Mouse (Mus musculus) CH12.LX (cell line): ENCODE results near the gene Smcr8. TPM values are rescaled to one million over a fixed set of nuclear protein-coding genes. Genes with fewer than 3 reads are reported as not detected.
A peak's percentile ranks its signal among the peaks of the same experiment; 100 is the strongest.

Experiments
- DNase-seq: peaks from one replicate; pipeline ENCODE4 v3.0.0-alpha.2; 2013; ENCODE audit errors: extremely low read depth
- H3K27ac ChIP-seq: 2 replicates; pipeline ENCODE4 v1.5.1; 2012; ENCODE audit warnings: low read depth, mild to moderate bottlenecking, control low read depth, moderate library complexity; ENCODE audit not compliant: insufficient read depth
- H3K27me3 ChIP-seq: replicated peaks from 2 replicates; pipeline ENCODE3; 2012; ENCODE audit warnings: inconsistent platforms
- H3K36me3 ChIP-seq, 2 experiments: replicated peaks in 1 of 2; 2 replicates each; pipeline versions ENCODE3 to v1.6.1; 2012; ENCODE audit warnings: inconsistent platforms in 1 of 2, low read length in 1 of 2, mild to moderate bottlenecking in 1 of 2, mixed read lengths in 1 of 2, moderate library complexity in 1 of 2; ENCODE audit not compliant: control insufficient read depth in 1 of 2, insufficient read depth in 1 of 2
- H3K4me1 ChIP-seq, 2 experiments: 2 replicates each; pipeline ENCODE4 v1.6.1; 2012; ENCODE audit warnings: inconsistent platforms in 1 of 2, moderate library complexity in 1 of 2; ENCODE audit not compliant: insufficient read depth in 2 of 2, control insufficient read depth in 1 of 2
- H3K4me2 ChIP-seq: 2 replicates; pipeline ENCODE4 v1.6.1; 2012; ENCODE audit warnings: low read depth, mild to moderate bottlenecking, control low read depth; ENCODE audit not compliant: poor library complexity, insufficient read depth, severe bottlenecking
- H3K4me3 ChIP-seq, 3 experiments: fragments of 150-350 bp in 1 of 3; sonication (generic) in 1 of 3; replicated peaks in 1 of 3; 2 replicates each; pipeline versions ENCODE3 to v1.5.1; 2011 to 2012; ENCODE audit warnings: low read depth in 2 of 3, low read length in 2 of 3, mild to moderate bottlenecking in 2 of 3, moderate library complexity in 2 of 3, control low read depth in 1 of 3, improper control_type of control experiment in 1 of 3, inconsistent platforms in 1 of 3, mixed read lengths in 1 of 3; ENCODE audit not compliant: poor library complexity in 1 of 3
- H3K79me2 ChIP-seq: replicated peaks from 2 replicates; pipeline ENCODE4 v1.6.1; 2012; ENCODE audit warnings: mild to moderate bottlenecking, moderate library complexity; ENCODE audit not compliant: control insufficient read depth, poor library complexity, insufficient read depth, severe bottlenecking; ENCODE audit errors: extremely low read depth
- H3K9ac ChIP-seq: 2 replicates; pipeline ENCODE4 v1.6.1; 2012; ENCODE audit warnings: low read depth, mild to moderate bottlenecking, control low read depth, moderate library complexity; ENCODE audit not compliant: insufficient read depth
- H3K9me3 ChIP-seq: replicated peaks from 2 replicates; pipeline ENCODE3; 2012; ENCODE audit warnings: low read length, inconsistent platforms, mixed read lengths
- BHLHE40 ChIP-seq: IDR thresholded peaks from 2 replicates; pipeline ENCODE4 v1.6.1; 2011; ENCODE audit warnings: mild to moderate bottlenecking, low read depth, low read length, improper control_type of control experiment
- CHD1 ChIP-seq: IDR thresholded peaks from 2 replicates; pipeline ENCODE4 v1.6.1; 2012; ENCODE audit warnings: low read depth, low read length, improper control_type of control experiment, inconsistent platforms
- CHD2 ChIP-seq: IDR thresholded peaks from 2 replicates; pipeline ENCODE4 v1.6.1; 2011; ENCODE audit warnings: low read length, improper control_type of control experiment
- E2F4 ChIP-seq: IDR thresholded peaks from 2 replicates; pipeline ENCODE4 v1.6.1; 2011; ENCODE audit warnings: low read depth, low read length, improper control_type of control experiment; ENCODE audit not compliant: insufficient replicate concordance
- ELF1 ChIP-seq: IDR thresholded peaks from 2 replicates; pipeline ENCODE4 v1.6.1; 2014; ENCODE audit warnings: low read depth, mild to moderate bottlenecking, inconsistent platforms, low read length, improper control_type of control experiment
- EP300 ChIP-seq: IDR thresholded peaks from 2 replicates; pipeline ENCODE4 v1.6.1; 2011; ENCODE audit warnings: low read length, improper control_type of control experiment
- ETS1 ChIP-seq: conservative IDR thresholded peaks from 2 replicates; pipeline ENCODE4 v1.6.1; 2012; ENCODE audit warnings: low read depth, mild to moderate bottlenecking, inconsistent platforms, low read length, improper control_type of control experiment, moderate library complexity
- GABPA ChIP-seq: IDR thresholded peaks from 2 replicates; pipeline ENCODE4 v1.6.1; 2012; ENCODE audit warnings: low read depth, low read length, improper control_type of control experiment, inconsistent platforms; ENCODE audit not compliant: insufficient replicate concordance
- HCFC1 ChIP-seq: IDR thresholded peaks from 2 replicates; pipeline ENCODE4 v1.6.1; 2012; ENCODE audit warnings: low read depth, mild to moderate bottlenecking, inconsistent platforms, low read length, improper control_type of control experiment
- JUN ChIP-seq: IDR thresholded peaks from 2 replicates; pipeline ENCODE4 v1.6.1; 2011; ENCODE audit warnings: low read depth, mild to moderate bottlenecking, low read length, improper control_type of control experiment, moderate library complexity; ENCODE audit not compliant: insufficient read depth
- JUND ChIP-seq: conservative IDR thresholded peaks from 2 replicates; pipeline ENCODE4 v1.6.1; 2011; ENCODE audit warnings: low read depth, low read length, improper control_type of control experiment
- KAT2A ChIP-seq: IDR thresholded peaks from 2 replicates; pipeline ENCODE4 v1.6.1; 2012; ENCODE audit warnings: low read length, improper control_type of control experiment, inconsistent platforms; ENCODE audit not compliant: insufficient replicate concordance
- MAX ChIP-seq: IDR thresholded peaks from 2 replicates; pipeline ENCODE4 v1.6.1; 2011; ENCODE audit warnings: low read length, improper control_type of control experiment
- MAZ ChIP-seq: IDR thresholded peaks from 2 replicates; pipeline ENCODE4 v1.6.1; 2012; ENCODE audit warnings: low read depth, mild to moderate bottlenecking, inconsistent platforms, low read length, improper control_type of control experiment, moderate library complexity
- MEF2A ChIP-seq: IDR thresholded peaks from 2 replicates; pipeline ENCODE4 v1.6.1; 2014; ENCODE audit warnings: low read depth, mild to moderate bottlenecking, inconsistent platforms, low read length, improper control_type of control experiment, borderline replicate concordance
- MXI1 ChIP-seq: IDR thresholded peaks from 2 replicates; pipeline ENCODE4 v1.6.1; 2011; ENCODE audit warnings: mild to moderate bottlenecking, low read depth, low read length, improper control_type of control experiment
- MYC ChIP-seq: IDR thresholded peaks from 2 replicates; pipeline ENCODE4 v1.6.1; 2011; ENCODE audit warnings: low read depth, mild to moderate bottlenecking, improper control_type of control experiment, low read length
- NELFE ChIP-seq: IDR thresholded peaks from 2 replicates; pipeline ENCODE4 v1.6.1; 2011; ENCODE audit warnings: low read depth, low read length, improper control_type of control experiment
- NRF1 ChIP-seq: IDR thresholded peaks from 2 replicates; pipeline ENCODE4 v1.6.1; 2014; ENCODE audit warnings: low read depth, mild to moderate bottlenecking, inconsistent platforms, low read length, improper control_type of control experiment, moderate library complexity
- PAX5 ChIP-seq: IDR thresholded peaks from 2 replicates; pipeline ENCODE4 v1.6.1; 2012; ENCODE audit warnings: low read length, inconsistent platforms, mixed read lengths
- POLR2A ChIP-seq: IDR thresholded peaks from 2 replicates; pipeline ENCODE4 v1.6.1; 2011; ENCODE audit warnings: low read depth, mild to moderate bottlenecking, improper control_type of control experiment, low read length
- POLR2AphosphoS2 ChIP-seq: IDR thresholded peaks from 2 replicates; pipeline ENCODE4 v1.6.1; 2011; ENCODE audit warnings: low read depth, low read length, improper control_type of control experiment
- RAD21 ChIP-seq: IDR thresholded peaks from 2 replicates; pipeline ENCODE4 v1.6.1; 2011; ENCODE audit warnings: low read depth, mild to moderate bottlenecking, low read length, improper control_type of control experiment, moderate library complexity
- RCOR1 ChIP-seq: conservative IDR thresholded peaks from 2 replicates; pipeline ENCODE4 v1.6.1; 2012; ENCODE audit warnings: low read depth, mild to moderate bottlenecking, inconsistent platforms, low read length, improper control_type of control experiment
- SIN3A ChIP-seq: IDR thresholded peaks from 2 replicates; pipeline ENCODE4 v1.6.1; 2012; ENCODE audit warnings: low read length, improper control_type of control experiment, inconsistent platforms
- SMC3 ChIP-seq: IDR thresholded peaks from 2 replicates; pipeline ENCODE4 v1.6.1; 2011; ENCODE audit warnings: low read depth, low read length, improper control_type of control experiment
- TBP ChIP-seq: conservative IDR thresholded peaks from 2 replicates; pipeline ENCODE4 v1.6.1; 2011; ENCODE audit warnings: low read depth, low read length, improper control_type of control experiment
- TCF12 ChIP-seq: IDR thresholded peaks from 2 replicates; pipeline ENCODE4 v1.6.1; 2014; ENCODE audit warnings: low read depth, mild to moderate bottlenecking, inconsistent platforms, low read length, improper control_type of control experiment
- UBTF ChIP-seq: IDR thresholded peaks from 2 replicates; pipeline ENCODE4 v1.6.1; 2012; ENCODE audit warnings: low read depth, mild to moderate bottlenecking, inconsistent platforms, low read length, improper control_type of control experiment, moderate library complexity
- USF1 ChIP-seq: IDR thresholded peaks from 2 replicates; pipeline ENCODE4 v1.6.1; 2014; ENCODE audit warnings: low read depth, mild to moderate bottlenecking, inconsistent platforms, low read length, improper control_type of control experiment
- USF2 ChIP-seq: conservative IDR thresholded peaks from 2 replicates; pipeline ENCODE4 v1.6.1; 2011; ENCODE audit warnings: low read depth, low read length, improper control_type of control experiment
- ZC3H11A ChIP-seq: IDR thresholded peaks from 2 replicates; pipeline ENCODE4 v1.6.1; 2012; ENCODE audit warnings: low read depth, mild to moderate bottlenecking, inconsistent platforms, low read length, improper control_type of control experiment
- ZKSCAN1 ChIP-seq: IDR thresholded peaks from 2 replicates; pipeline ENCODE4 v1.6.1; 2012; ENCODE audit warnings: low read depth, inconsistent platforms, low read length, improper control_type of control experiment, borderline replicate concordance
- ZMIZ1 ChIP-seq: IDR thresholded peaks from 2 replicates; pipeline ENCODE4 v1.6.1; 2012; ENCODE audit warnings: low read depth, mild to moderate bottlenecking, inconsistent platforms, low read length, improper control_type of control experiment
- ZNF384 ChIP-seq: IDR thresholded peaks from 2 replicates; pipeline ENCODE4 v1.6.1; 2012; ENCODE audit warnings: low read depth, low read length, improper control_type of control experiment, inconsistent platforms
- dilution Hi-C: fragments of 300-500 bp; cut with MboI; formaldehyde crosslinking; loops from 2 replicates; pipeline ENCODE4 v1.14.3; 2020; ENCODE audit warnings: low sequenced_read_pairs; ENCODE audit not compliant: extremely low pct_unique_long_range_greater_than_20kb, extremely low pct_ligation_motif_present
- in situ Hi-C: fragments of 300-500 bp; cut with MboI; formaldehyde crosslinking; loops from 3 replicates; pipeline ENCODE4 v1.14.3; 2019; ENCODE audit warnings: low sequenced_read_pairs, low pct_ligation_motif_present, low pct_unique_long_range_greater_than_20kb, mixed read lengths
- polyA plus RNA-seq: library from polyadenylated mRNA; unstranded; fragments of >175 nt; gene quantifications from 2 replicates; pipeline ENCODE4 v1.2.1, GENCODE M21; 2012; ENCODE audit warnings: low read depth; ENCODE audit not compliant: insufficient read length
- total RNA-seq, 2 experiments: library from RNA; depleted of rRNA; stranded (reverse); fragments of 300-350 nt in 1 of 2; fragments of >200 nt in 1 of 2; gene quantifications; 2 replicates each; pipeline ENCODE4 v1.2.3; 2012 to 2014

Gene Smcr8
- total and polyA plus RNA-seq, 3 experiments, result 11.0 to 27.5 (median 22.4) TPM

DNA sequence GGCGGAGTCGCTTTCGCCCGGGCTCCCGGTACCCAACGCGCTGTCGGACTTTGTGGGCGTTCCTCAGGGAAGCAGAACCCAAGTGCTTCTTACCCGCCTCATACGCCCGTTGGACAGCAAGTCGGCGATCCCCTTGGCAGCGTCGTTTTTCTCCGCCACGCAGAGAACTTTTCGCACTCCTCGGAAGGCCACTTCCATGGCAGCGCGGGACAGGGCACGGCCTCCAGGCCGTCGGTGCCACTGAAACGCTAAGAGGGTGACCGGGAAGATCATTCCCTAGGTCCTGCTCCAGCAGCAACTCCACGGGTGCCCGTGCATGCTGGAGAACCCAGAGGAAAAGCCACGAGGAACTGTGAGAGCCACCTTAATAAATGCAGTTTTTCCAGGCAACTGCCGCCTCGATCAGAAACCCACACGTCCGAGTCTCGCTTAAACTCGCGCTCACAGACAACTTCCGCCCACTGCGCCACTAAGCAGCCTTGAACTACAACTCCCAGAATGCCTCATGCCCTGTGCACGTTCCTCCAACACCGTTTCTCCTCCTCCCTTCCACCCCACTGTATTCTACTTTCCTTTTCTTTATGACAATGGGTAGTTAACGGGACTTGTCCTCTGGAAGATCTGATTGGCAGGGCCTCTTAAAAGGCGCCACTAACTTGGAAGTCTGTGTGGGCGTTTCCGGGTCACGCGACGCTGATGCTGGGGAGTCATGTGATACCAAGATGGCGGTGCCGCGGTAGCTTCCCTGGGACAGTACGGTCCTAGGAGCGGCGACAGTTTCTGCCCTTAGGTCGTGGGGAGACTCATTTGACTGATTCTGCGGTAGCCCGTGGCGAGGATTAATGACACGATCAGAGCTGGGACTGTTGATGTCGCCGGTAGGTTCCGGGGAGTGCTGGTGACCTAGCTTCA, at the start of gene Smcr8, which contains the start of gene Top3a (continued):
- no peak; the same call in 1 of the 2 replicates for TF ChIP-seq SMC3

DNA sequence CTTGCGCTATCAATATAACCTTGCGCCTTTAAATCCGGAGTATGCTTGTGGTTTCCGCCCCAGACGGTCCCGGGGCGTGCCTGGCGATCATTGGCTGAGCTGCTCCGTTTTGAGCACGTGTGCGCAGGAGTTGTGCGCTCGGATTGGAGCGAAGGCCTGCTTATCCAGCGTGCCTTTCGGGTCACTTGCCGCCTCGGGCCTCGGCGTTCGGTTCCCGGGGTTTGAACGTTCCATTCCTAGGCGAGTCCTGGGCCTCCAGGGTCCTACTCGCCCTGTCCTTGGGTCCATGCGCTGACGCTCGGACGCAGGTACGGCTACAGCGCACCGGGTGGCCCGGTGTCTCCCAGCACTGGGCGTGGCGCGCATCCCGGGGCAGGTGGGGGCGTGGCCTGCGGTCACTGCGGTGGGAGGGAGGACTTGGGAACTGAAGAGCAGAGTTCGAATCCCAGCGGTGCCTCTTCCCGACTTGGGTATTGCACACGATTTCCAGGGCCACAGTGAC, 49.0 kb upstream of the Smcr8 start, which contains the start of gene Mief2:
Gene Mief2, plus strand, starts transcription at position 139 of the 502 bp plus-strand sequence.
- H3K36me3 ChIP-seq, result peaks cover 39 to 53% of the 10 kb centered on the region in 2 experiments
- H3K4me2 ChIP-seq, result peak within 1 kb of the TSS; percentile 83
- dilution Hi-C loops, result no loop called here
- H3K9ac ChIP-seq, result peak within 1 kb of the TSS; percentile 83
- peak; percentile 98 for DNase-seq
- H3K4me3 ChIP-seq, result peak within 1 kb of the TSS; percentile 57 to 96 (median 93)
- in situ Hi-C loops, result no loop called here
- H3K9me3 ChIP-seq, result no peaks in the 10 kb centered on the region
- H3K27ac ChIP-seq, result peak within 1 kb of the TSS; percentile 79
- H3K79me2 ChIP-seq, result peaks cover 6% of the 10 kb centered on the region; the same call in 1 of the 2 replicates
- H3K4me1 ChIP-seq, result peaks cover 17 to 54% of the 10 kb centered on the region in 2 experiments
- H3K27me3 ChIP-seq, result no peaks in the 10 kb centered on the region
- TF ChIP-seq TCF12 (peak; percentile 8; the same call in 1 of the 2 replicates), KAT2A (no peak), PAX5 (no peak), ZMIZ1 (no peak), TBP (0 out of 2 replicates have a peak, but pooled peaks have one; percentile 38), NRF1 (peak; percentile 80), EP300 (no peak), ZC3H11A (no peak), ETS1 (no peak), CHD2 (peak; percentile 86), USF2 (peak; percentile 93), RCOR1 (no peak), E2F4 (no peak), MYC (peak; percentile 63; the same call in 1 of the 2 replicates), MAZ (no peak; the same call in 1 of the 2 replicates), NELFE (no peak; the same call in 1 of the 2 replicates), ZKSCAN1 (no peak), CHD1 (no peak), SIN3A (peak; percentile 74), POLR2A (peak; percentile 82), JUN (no peak), ELF1 (peak; percentile 77), POLR2AphosphoS2 (no peak; the same call in 1 of the 2 replicates), BHLHE40 (peak; percentile 96), GABPA (no peak), USF1 (peak; percentile 95), JUND (no peak), MEF2A (no peak; the same call in none of the 2 replicates), MAX (peak; percentile 98), MXI1 (peak; percentile 91), RAD21 (no peak), SMC3 (no peak), HCFC1 (peak; percentile 76), ZNF384 (no peak), UBTF (peak; percentile 57; the same call in 1 of the 2 replicates)
